In the genomic region with DNA sequence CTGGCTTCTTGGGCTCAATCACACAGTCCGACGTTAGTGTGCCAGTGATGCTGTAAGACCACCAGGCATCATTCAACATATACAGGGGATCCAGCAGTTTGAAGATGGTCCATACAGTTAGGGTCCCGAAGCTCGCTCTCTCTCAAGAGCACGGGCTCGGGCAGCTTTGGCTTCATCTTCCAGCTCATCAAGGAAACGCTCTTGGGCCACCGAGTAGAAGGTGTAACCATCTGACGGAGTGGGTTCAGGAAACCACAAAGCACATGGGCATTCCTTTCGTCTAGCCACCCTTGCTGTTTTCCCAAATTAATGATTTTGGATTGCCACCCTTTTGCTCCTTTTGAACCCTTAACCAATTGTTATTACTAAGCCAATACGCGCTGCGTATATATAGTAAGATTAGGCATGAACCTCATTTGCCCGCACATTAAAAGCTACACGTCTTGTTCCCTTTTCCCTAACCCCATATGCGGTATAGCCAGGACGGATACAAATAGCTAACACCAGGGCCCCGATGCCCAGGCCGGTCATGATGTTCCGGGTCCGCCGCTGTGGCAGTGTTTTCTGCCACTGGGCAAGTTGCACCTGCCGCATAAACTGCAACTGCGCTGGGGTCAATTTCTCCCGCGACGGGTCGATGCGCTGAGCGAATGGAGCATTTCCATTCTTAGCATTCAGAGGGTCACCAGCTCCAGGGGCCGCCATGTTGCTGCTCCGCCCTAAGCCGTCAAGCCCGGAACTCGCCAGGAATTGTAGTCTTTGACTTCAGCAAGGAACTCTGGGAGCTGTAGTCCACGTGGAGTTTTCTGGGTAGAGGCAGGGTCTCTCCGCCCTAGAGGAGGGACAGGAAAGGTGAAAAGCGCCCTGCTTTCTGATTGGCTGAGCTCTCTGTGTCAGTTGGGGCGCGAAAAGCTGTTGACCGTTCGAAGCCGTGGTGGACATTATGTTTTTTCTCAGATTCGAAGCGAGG, we compare ENCODE assay signal across 8 mouse cellular contexts. TPM values are rescaled to one million over a fixed set of nuclear protein-coding genes. Genes with fewer than 3 reads are reported as not detected.
DNase-seq lines count a peak whose midpoint lies in the region; ATAC-seq lines count a peak whose summit lies in the region.

A gene (plus strand): TSS at position 790 of the 970 bp plus-strand sequence.
A gene (minus strand): TSS at position 892 of the 970 bp plus-strand sequence.

- peak; percentile 97 for ATAC-seq in hindbrain, embryonic 15.5 days (ENCODE audit: low FRiP score, low read depth)

- H3K4me2 ChIP-seq in hindbrain, embryonic 15.5 days: peak within 1 kb of the TSS; percentile 88

- H3K36me3 ChIP-seq in hindbrain, embryonic 15.5 days: no peaks in the 10 kb centered on the region

- peak within 1 kb of the TSS; percentile 94 for H3K9ac ChIP-seq in hindbrain, embryonic 15.5 days

- DNase-seq in ZHBTc4 (ENCODE audit: low read depth, low spot score): peak; percentile 94
- DNase-seq in cerebellum, postnatal 36 days: peak; percentile 78 to 81
- peak; percentile 84 to 91 for DNase-seq in frontal cortex, postnatal 36 days (ENCODE audit: low spot score in 2 of 2)
- DNase-seq in layer of hippocampus, postnatal 36 days: peak; percentile 81 to 84
- DNase-seq in lung, postnatal 25 days (ENCODE audit: low spot score): peak; percentile 92
- DNase-seq in retina, embryonic 14.5 days (ENCODE audit: low spot score): peak; percentile 93
- DNase-seq in thymus, postnatal 36 days: peak; percentile 79 to 87

- 10% methylated on average over 45 of the region's 45 CpGs for WGBS in hindbrain, embryonic 15.5 days

- H3K27me3 ChIP-seq in hindbrain, embryonic 15.5 days: no peaks in the 10 kb centered on the region

- peak within 1 kb of the TSS; percentile 81 for H3K27ac ChIP-seq in hindbrain, embryonic 15.5 days (replicated peaks)

- H3K4me3 ChIP-seq in hindbrain, embryonic 15.5 days: peak within 1 kb of the TSS; percentile 96

- peaks cover 28% of the 10 kb centered on the region for H3K4me1 ChIP-seq in hindbrain, embryonic 15.5 days (replicated peaks)

- no peaks in the 10 kb centered on the region for H3K9me3 ChIP-seq in hindbrain, embryonic 15.5 days

RNA-seq across cellular contexts. Expression of the first gene that starts in this region (rescaled TPM):
- 1.0 and 1.2 TPM in 2 replicates for polyA plus RNA-seq in hindbrain, embryonic 15.5 days (2015; fragmentation: Nextera tagmentation; extraction: Ambion mirVana)
- total RNA-seq in layer of hippocampus, postnatal 36 days (2021): under 1 TPM; 0.58 to 0.67 TPM

RNA-seq across cellular contexts. Expression of the second gene that starts in this region (rescaled TPM):
- polyA plus RNA-seq in hindbrain, embryonic 15.5 days (2015; fragmentation: Nextera tagmentation; extraction: Ambion mirVana): 223 and 225 TPM in 2 replicates
- total RNA-seq in layer of hippocampus, postnatal 36 days (2021): 100 to 1,000 TPM in 1 of 2 experiments, 10 to 100 TPM in 1; 96.7 to 113 TPM

Comparison
In these comparisons a context has a peak if more than half of its experiments do, and no peak if none do; other contexts are left out.
1. Peak in every context shown above with its lines: DNase-seq, ATAC-seq, H3K4me3 ChIP-seq and H3K27ac ChIP-seq.